Mouse (Mus musculus) cerebellum, adult 18-20 months (tissue): ENCODE data around the gene Enpp1.

Source experiments
- DNase-seq, 2 experiments: peaks; one replicate each; pipeline ENCODE4 v3.0.0; 2021

Enpp1 gene

GRCm38 (mm10) chr10:24710361-24710760, 1.6 kb downstream of the Enpp1 start:
- no peak for DNase-seq

GRCm38 (mm10) chr10:24707745-24708144, 4.2 kb downstream of the Enpp1 start:
- DNase-seq = no peak

GRCm38 (mm10) chr10:24706431-24707140, 5.4 kb downstream of the Enpp1 start:
- DNase-seq = no peak

GRCm38 (mm10) chr10:24702698-24703097, 9.3 kb downstream of the Enpp1 start:
- peak in 1 of 2 experiments; percentile 12 for DNase-seq

GRCm38 (mm10) chr10:24698131-24698775, 13.7 kb downstream of the Enpp1 start:
- no peak for DNase-seq

- DNase-seq = no peak
These were observed 15.2 kb downstream of the Enpp1 start for GRCm38 (mm10) chr10:24696761-24697160.

GRCm38 (mm10) chr10:24695786-24696185, 16.2 kb downstream of the Enpp1 start:
- DNase-seq = no peak

- no peak for DNase-seq
These were observed 29.3 kb downstream of the Enpp1 start for GRCm38 (mm10) chr10:24682518-24683104.

- DNase-seq = no peak
These were observed 34.3 kb downstream of the Enpp1 start for GRCm38 (mm10) chr10:24677681-24678080.

GRCm38 (mm10) chr10:24674261-24674660, 37.7 kb downstream of the Enpp1 start:
- DNase-seq = no peak

GRCm38 (mm10) chr10:24672948-24673347, 39.0 kb downstream of the Enpp1 start:
- no peak for DNase-seq

- DNase-seq = no peak
These were observed 41.4 kb downstream of the Enpp1 start for GRCm38 (mm10) chr10:24670548-24670947.

- no peak for DNase-seq
These were observed 60.9 kb downstream of the Enpp1 start for GRCm38 (mm10) chr10:24650990-24651569.

- DNase-seq = no peak
These were observed 63.8 kb downstream of the Enpp1 start for GRCm38 (mm10) chr10:24647996-24648738.

- no peak for DNase-seq
These were observed 66.8 kb downstream of the Enpp1 start for GRCm38 (mm10) chr10:24645169-24645568.

GRCm38 (mm10) chr10:24642796-24643580, 69.0 kb downstream of the Enpp1 start:
- no peak for DNase-seq

- DNase-seq = no peak
These were observed 70.4 kb downstream of the Enpp1 start for GRCm38 (mm10) chr10:24641416-24642140.

GRCm38 (mm10) chr10:24640186-24640875, 71.6 kb downstream of the Enpp1 start:
- DNase-seq = no peak

GRCm38 (mm10) chr10:24639596-24639995, 72.4 kb downstream of the Enpp1 start:
- DNase-seq = no peak

- no peak for DNase-seq
These were observed 73.5 kb downstream of the Enpp1 start for GRCm38 (mm10) chr10:24638306-24639070.
